Mouse (Mus musculus) telencephalon, adult 2 months (tissue): ENCODE measurements around the gene Myo1e.
A peak's percentile ranks its signal among the peaks of the same experiment; 100 is the strongest.

Experiments
- DNase-seq: peaks from one replicate; pipeline ENCODE4 v3.0.0-alpha.2; 2011; ENCODE audit warnings: low read depth, low spot score

Gene Myo1e

GRCm38 (mm10) chr9:70408791-70409190, 201.6 kb downstream of the Myo1e start:
- no peak for DNase-seq

DNA sequence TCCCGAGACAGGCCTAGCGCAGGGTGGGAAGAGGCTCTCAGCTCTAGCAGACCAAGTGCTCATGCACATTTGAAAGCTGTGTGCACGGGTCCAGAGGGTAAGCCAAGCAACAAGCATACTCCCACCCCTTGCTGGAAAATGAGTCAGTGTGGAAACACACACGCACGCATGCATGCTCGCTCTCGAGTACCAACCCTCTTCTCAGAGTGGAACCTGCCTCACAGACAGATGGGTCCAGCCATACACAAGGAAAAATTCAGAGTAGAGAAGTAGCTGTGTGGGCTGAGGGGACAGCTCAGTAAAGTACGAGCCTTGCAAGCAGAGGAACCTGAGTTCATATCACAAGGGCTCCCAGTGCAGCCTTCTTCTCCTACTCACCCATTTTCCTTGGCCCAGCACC, 202.6 kb downstream of the Myo1e start:
- DNase-seq, result no peak

- no peak for DNase-seq
These were observed 203.5 kb downstream of the Myo1e start for GRCm38 (mm10) chr9:70410668-70411067.

DNA sequence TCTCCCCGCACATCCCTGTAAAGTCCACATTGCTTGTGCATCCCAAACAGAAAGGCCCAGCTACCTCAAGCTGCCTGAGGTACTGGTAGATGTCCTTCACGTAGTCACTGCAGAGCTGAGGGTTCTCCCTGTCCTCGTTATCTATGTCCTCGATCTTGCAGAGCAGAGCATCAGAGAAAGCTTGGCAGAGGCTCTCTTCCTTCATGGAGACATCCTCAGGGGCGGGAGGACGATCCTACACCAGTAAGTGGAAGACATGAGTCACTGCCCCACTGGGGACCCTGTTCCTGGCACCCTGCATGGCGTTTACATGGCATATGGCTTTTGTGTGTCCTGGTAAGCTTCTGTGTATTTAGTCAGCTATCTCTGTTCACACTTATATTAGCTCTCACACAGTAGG, 205.9 kb downstream of the Myo1e start:
- DNase-seq, result no peak

GRCm38 (mm10) chr9:70416412-70416811, 209.3 kb downstream of the Myo1e start:
- no peak for DNase-seq

DNA sequence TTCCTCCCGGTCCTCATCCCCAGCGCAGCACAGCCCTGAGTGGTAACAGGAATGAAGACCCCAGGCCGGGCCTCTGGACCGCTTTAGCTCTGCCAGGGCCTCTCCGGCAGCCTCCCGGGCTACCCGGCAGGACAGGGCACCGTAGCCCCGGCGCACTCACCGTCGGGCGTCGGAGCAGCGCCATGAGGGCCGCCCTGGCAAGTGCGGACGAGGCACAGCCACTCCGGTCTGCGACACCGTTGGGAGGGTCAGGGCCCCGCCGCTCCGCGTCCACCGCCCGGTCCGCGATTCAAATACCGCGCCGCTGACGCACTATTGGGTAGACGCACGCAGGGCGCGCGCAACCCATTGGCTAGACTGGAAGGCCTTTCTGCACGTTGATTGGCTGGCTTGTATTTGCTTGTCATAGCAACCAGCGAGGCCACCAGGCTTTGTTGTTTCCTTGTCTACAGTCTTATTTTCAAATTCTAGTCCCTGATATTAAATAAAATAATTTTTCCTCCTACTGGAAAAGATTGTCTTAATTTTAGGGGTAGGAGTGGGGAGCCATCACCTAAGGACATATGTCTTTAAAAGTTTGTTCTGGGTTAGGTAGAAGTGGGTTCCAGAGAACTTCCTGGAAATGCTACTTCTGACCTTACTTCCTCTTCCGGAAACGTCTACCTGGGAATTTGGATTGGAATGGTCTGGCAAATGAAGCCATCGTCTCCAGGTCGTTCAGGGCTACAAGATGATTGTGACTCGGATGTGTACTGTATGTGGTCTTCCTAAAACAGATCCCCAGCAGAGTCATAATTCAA, 214.3 kb downstream of the Myo1e start, which contains the start of gene Ccnb2:
Gene Ccnb2, minus strand, starts transcription at position 291 of the 800 bp plus-strand sequence.
- DNase-seq, result peak; percentile 66

DNA sequence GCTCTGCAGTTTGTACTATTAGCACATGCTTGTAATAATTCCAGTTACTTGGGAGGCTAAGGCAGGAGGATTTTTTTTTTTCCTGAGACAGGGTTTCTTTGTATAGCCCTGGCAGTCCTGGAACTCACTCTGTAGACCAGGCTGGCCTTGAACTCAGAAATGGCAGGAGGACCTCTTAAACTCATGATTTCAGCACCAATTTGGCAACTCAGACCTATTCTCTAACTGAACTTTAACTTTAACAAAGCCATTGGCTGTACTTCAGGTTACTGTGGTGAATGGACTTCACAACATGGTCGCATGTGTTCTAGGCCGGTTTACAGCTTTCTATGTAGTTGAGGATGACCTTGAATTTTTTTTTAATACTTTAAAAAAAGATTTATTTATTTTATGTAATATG, 215.5 kb downstream of the Myo1e start:
- no peak for DNase-seq

DNA sequence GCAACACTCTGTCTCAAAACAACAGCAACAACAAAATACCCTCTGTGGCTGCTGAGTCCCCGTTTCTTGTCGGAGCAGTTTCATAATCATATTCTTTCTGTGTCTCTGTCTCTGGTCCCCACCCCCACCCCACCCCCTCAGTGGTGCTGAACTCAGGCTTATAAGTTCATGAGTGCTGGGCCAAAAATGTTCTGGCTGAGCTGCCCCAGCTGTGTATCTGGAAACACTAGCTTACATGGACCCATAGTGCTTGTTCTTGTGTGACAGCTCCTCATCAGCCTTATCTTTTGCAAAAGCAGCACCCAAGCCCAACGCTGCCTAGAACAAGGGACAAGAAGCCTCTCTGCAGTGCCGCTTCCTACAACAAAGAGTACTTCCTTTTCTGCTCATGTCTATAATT, 232.8 kb downstream of the Myo1e start:
- no peak for DNase-seq

- no peak for DNase-seq
These were observed 241.9 kb downstream of the Myo1e start for GRCm38 (mm10) chr9:70449072-70449471.
